Mouse (Mus musculus) heart, embryonic 16.5 days (tissue): ENCODE data around the gene Chpt1. TPM values are rescaled to one million over a fixed set of nuclear protein-coding genes. Genes with fewer than 3 reads are reported as not detected.

Source experiments
- ATAC-seq: fragments of 200-750 bp; cut with Nextera tagmentation; replicated peaks from 2 replicates; pipeline ENCODE4 v1.8.0; 2017; ENCODE audit warnings: moderate number of reproducible peaks; ENCODE audit not compliant: insufficient read depth, low FRiP score; ENCODE audit errors: extremely low read depth
- H3K27ac ChIP-seq: fragments of 300-500 bp; sonication (generic); 2 replicates; pipeline ENCODE4 v1.5.1; 2014; ENCODE audit warnings: mild to moderate bottlenecking, low read length, control low read depth, moderate library complexity
- H3K27me3 ChIP-seq: fragments of 300-500 bp; sonication (generic); 2 replicates; pipeline ENCODE4 v1.6.1; 2014; ENCODE audit warnings: low read length, mixed read lengths; ENCODE audit not compliant: control insufficient read depth, insufficient read depth
- H3K36me3 ChIP-seq: fragments of 300-500 bp; sonication (generic); 2 replicates; pipeline ENCODE4 v1.6.1; 2014; ENCODE audit not compliant: control insufficient read depth, insufficient read depth
- H3K4me1 ChIP-seq: fragments of 300-500 bp; sonication (generic); 2 replicates; pipeline ENCODE4 v1.6.1; 2014; ENCODE audit warnings: low read length, mixed read lengths; ENCODE audit not compliant: control insufficient read depth, insufficient read depth
- H3K4me2 ChIP-seq: fragments of 300-500 bp; sonication (generic); 2 replicates; pipeline ENCODE4 v1.6.1; 2014; ENCODE audit warnings: low read depth, mild to moderate bottlenecking, control low read depth, low read length
- H3K4me3 ChIP-seq: fragments of 300-500 bp; sonication (generic); 2 replicates; pipeline ENCODE4 v1.5.1; 2014; ENCODE audit warnings: mild to moderate bottlenecking, control low read depth, low read length
- H3K9ac ChIP-seq: fragments of 300-500 bp; sonication (generic); 2 replicates; pipeline ENCODE4 v1.6.1; 2014; ENCODE audit warnings: low read length, control low read depth
- H3K9me3 ChIP-seq: fragments of 300-500 bp; sonication (generic); replicated peaks from 2 replicates; pipeline ENCODE4 v1.6.1; 2016; ENCODE audit warnings: low read length; ENCODE audit not compliant: control insufficient read depth
- WGBS: fragments of 180-500 bp; shearing (Covaris S2); extraction: QIAGEN DNeasy Blood & Tissue Kit; methylation state at CpG from one replicate; pipeline ENCODE4 v1.1.7; 2014; 5-methylcytosine and 5-hydroxymethylcytosine counted together
- polyA plus RNA-seq: library from polyadenylated mRNA; unstranded; fragments of >200 nt; fragmentation: Nextera tagmentation; extraction: Ambion mirVana; gene quantifications from 2 replicates; pipeline ENCODE4 v1.2.1, GENCODE M21; 2015

Chpt1 gene
- polyA plus RNA-seq, 1 experiment from 2014 or later, result 20.0 TPM

DNA sequence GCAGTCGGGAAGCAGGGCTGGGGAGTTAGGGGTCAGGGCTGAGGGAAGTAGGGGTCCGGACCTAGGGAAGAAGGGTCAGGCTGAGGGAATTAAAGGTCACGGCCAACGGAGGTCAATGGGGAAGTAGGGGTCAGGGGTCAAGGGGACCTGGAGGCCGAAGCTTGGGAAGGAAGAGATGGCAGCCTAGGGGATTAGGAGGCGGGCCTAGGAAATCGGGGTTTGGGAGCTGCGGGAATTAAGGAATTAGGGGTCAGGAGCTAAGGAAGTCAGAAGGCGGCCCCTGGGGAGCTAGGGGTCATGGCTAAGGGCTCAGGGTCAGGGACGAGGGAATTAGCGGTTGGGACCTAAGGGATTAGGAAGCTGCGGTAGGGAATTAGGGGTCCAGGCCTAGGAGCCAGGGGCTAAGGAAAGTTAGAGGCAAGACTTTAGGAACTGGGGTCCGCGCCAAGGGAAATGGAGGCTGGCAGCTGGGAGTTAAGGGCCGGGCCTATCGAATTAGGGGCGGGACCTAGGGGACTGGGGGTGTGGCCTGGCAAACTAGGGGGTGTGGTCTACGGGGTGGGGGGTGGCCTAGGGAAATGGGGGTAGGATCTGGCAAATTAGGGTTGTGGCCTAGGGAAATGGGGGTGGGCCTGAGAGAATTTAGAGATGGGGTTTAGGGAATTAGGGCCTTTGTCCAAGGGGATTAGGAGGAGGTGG is 43.6 kb downstream of the Chpt1 start:
- no peak for ATAC-seq
- H3K27ac ChIP-seq, result no peak overlapping the region
- WGBS, result 69% methylated on average over 18 of the region's 18 CpGs
- H3K9me3 ChIP-seq, result no peaks in the 10 kb centered on the region
- H3K36me3 ChIP-seq, result no peaks in the 10 kb centered on the region
- no peak overlapping the region for H3K4me3 ChIP-seq
- H3K27me3 ChIP-seq, result no peaks in the 10 kb centered on the region
- H3K4me2 ChIP-seq, result no peak overlapping the region
- no peak overlapping the region for H3K9ac ChIP-seq
- H3K4me1 ChIP-seq, result no peaks in the 10 kb centered on the region

DNA sequence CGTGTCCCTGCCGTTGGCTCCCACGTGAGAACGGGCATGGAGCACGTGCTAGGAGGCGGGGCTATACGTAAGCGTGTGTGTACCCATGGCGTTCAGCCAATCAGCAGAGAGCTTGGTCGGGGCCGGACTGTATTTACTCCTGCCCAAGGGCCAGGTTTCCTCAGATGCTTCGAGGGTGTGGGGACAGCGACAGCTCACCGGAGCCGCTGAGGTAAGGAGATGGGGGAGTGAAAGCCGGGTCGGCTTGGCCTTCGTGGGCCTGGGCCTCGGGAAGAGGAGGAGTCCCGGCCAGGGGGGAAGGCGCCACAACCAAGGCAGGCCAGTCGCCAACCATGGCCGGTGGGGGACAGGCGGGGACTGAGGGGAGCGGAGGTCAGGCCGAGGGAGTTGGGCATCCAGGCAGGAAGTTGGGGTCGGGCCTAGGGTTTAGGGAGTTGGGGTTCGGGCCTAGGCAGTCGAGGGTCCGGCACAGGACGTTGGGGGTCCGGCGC is 44.3 kb downstream of the Chpt1 start, which contains the start of gene Sycp3:
Sycp3 (plus strand) TSS at position 68 of the 491 bp plus-strand sequence.
- no peak within 1 kb of the TSS for H3K27ac ChIP-seq
- H3K4me1 ChIP-seq, result no peaks in the 10 kb centered on the region
- no peak within 1 kb of the TSS for H3K4me2 ChIP-seq
- H3K9ac ChIP-seq, result no peak within 1 kb of the TSS
- H3K9me3 ChIP-seq, result no peaks in the 10 kb centered on the region
- no peak for ATAC-seq
- H3K4me3 ChIP-seq, result no peak within 1 kb of the TSS
- WGBS, result 71% methylated on average over 33 of the region's 33 CpGs
- H3K27me3 ChIP-seq, result no peaks in the 10 kb centered on the region
- no peaks in the 10 kb centered on the region for H3K36me3 ChIP-seq

DNA sequence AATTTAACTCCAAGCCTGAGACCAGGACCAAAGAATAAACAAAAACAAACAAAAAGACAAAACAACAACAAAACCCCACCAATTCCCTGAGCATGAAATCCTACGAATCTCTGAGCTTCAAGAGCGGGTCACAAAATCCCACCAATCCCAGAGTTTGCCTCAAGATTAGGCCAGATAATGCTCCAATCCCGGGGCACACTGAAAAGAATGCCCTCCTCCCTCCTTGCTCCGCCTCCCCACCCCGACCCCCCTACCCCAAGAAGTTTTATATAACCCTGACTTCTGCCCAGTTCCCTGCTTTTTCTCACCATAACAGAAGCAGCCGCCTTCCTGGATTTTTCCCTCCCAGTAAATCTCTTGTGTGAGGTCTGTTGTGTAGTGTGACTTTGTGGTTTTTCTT is 46.1 kb downstream of the Chpt1 start:
- no peak for ATAC-seq
- no peak overlapping the region for H3K4me3 ChIP-seq
- no peak overlapping the region for H3K4me2 ChIP-seq

DNA sequence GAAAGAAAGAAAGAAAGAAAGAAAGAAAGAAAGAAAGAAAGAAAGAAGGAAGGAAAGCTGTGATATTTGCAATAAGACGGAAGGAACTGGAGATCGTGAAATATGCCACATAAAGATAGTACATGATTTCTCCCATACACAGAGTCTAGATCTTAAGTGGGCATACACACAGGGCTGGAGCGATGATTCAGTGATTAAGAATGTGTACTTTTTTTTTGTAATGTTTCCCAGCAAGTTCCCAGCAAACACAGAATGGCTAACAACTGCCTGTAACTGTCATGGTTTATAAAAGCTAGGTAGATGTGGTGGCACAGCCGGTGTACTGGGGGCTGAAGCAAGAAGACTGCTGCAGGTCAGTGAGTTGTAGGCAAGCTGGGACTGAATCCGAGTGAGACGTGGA is 51.9 kb downstream of the Chpt1 start:
- Histone ChIP-seq H3K4me2 (no peak overlapping the region), H3K9me3 (no peaks in the 10 kb centered on the region)
- WGBS, result 71% methylated on average over 6 of the region's 6 CpGs

More for the DNA sequence above, 46.1 kb downstream of the Chpt1 start:
- 35% methylated on average over 6 of the region's 6 CpGs for WGBS
- Histone ChIP-seq H3K27ac (no peak overlapping the region), H3K36me3 (no peaks in the 10 kb centered on the region), H3K9ac (no peak overlapping the region), H3K4me1 (no peaks in the 10 kb centered on the region), H3K9me3 (no peaks in the 10 kb centered on the region), H3K27me3 (no peaks in the 10 kb centered on the region)

DNA sequence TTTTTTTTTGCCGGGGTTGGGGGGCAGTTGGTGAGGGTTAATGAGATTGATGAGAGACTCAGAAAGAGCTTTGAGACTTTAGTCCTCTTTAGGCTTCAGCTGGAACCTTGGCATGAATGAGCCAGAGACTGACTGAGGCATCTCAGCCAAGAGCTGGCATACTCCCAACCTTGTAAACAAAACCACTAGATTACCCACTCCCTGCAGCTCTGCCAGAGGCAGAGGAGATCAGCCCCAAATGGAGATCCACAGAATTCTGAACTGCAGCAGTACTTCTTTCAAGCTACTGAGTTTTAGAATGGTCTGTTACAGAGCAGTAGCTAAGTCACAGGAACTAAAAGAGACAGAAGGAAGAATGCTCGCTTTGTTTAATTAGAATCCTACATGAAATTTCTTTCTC is 52.7 kb downstream of the Chpt1 start:
- no peak overlapping the region for H3K9ac ChIP-seq
- no peak overlapping the region for H3K27ac ChIP-seq
- H3K27me3 ChIP-seq, result no peaks in the 10 kb centered on the region
- no peak for ATAC-seq
- no peak overlapping the region for H3K4me3 ChIP-seq
- H3K4me1 ChIP-seq, result no peaks in the 10 kb centered on the region; the same call in 1 of the 2 replicates
- no peaks in the 10 kb centered on the region; the same call in 1 of the 2 replicates for H3K36me3 ChIP-seq
- no peaks in the 10 kb centered on the region for H3K9me3 ChIP-seq
- no peak overlapping the region for H3K4me2 ChIP-seq
- WGBS, result 70% methylated on average over 2 of the region's 2 CpGs

More for the DNA sequence above, 51.9 kb downstream of the Chpt1 start:
- no peaks in the 10 kb centered on the region; the same call in 1 of the 2 replicates for H3K36me3 ChIP-seq
- no peak overlapping the region for H3K9ac ChIP-seq
- H3K4me1 ChIP-seq, result no peaks in the 10 kb centered on the region; the same call in 1 of the 2 replicates
- no peak overlapping the region for H3K27ac ChIP-seq
- ATAC-seq, result no peak
- no peak overlapping the region for H3K4me3 ChIP-seq
- H3K27me3 ChIP-seq, result no peaks in the 10 kb centered on the region

DNA sequence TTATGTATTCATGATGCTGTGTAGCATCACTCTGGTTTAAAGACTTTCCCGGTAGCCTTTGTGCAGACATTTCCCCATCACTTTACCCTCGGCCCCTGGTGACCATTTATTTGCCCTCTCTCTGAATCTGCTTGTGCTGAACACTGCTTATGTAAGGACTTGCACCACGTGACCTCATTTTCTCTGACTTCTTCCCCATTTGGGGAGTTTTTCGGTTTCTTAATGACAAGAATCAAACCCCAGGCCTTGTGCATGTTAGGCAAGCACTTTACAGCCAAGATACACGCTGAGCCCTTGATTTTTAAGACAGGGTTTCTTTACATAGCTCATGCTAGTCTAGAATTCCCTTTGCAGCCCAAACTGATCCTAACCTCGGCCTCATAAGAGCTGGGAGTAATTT is 62.6 kb downstream of the Chpt1 start:
- Histone ChIP-seq H3K9ac (no peak overlapping the region), H3K27me3 (no peaks in the 10 kb centered on the region), H3K27ac (no peak overlapping the region), H3K36me3 (peaks cover 27% of the 10 kb centered on the region), H3K9me3 (0 out of 2 replicates have a peak, but pooled peaks cover 2% of the 10 kb centered on the region), H3K4me2 (no peak overlapping the region), H3K4me1 (no peaks in the 10 kb centered on the region), H3K4me3 (no peak overlapping the region)
- 82% methylated on average over 6 of the region's 6 CpGs for WGBS
- ATAC-seq, result no peak

DNA sequence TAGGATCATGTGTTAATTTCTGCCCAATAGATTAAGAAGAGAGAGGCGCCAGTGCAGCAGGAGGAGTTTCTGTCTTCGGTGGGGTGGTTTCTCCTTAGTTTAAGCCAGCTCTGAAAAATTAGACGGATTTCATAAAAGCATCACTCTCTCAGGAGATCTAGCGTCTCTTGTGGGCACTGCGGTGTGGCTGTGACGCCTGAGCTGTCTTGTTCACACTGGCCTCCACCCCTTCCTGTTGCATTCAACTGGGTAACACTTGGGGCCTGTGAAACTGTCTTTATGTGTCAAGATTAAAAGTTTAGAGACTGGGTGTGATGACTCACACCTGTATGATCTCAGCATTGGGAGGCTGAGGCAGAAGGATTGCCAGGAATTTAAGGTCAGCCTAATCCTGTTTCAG is 75.9 kb downstream of the Chpt1 start:
- Histone ChIP-seq H3K4me2 (no peak overlapping the region), H3K4me3 (no peak overlapping the region), H3K27ac (no peak overlapping the region), H3K4me1 (no peaks in the 10 kb centered on the region), H3K9ac (no peak overlapping the region), H3K36me3 (peaks cover 11% of the 10 kb centered on the region), H3K9me3 (no peaks in the 10 kb centered on the region), H3K27me3 (no peaks in the 10 kb centered on the region)
- ATAC-seq, result no peak
- WGBS, result 94% methylated on average over 6 of the region's 6 CpGs

DNA sequence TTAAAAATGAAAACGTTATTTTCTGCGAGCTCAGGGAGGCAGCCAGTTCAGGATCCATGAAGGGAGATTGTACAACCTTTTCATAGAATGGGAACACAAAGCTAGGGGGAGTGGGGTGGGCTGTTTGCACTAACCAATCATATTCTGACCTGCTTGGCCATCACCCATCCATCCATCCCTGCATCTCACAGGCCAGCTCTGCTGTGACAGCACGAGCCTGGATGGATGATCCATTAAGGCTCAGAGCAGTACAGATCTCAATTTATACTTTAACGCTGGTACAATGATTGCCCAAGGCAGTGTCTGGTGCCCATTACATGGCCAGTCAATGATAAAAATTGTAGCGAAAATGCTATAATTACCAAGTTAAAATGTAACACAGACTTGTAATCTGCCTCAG is 77.0 kb downstream of the Chpt1 start:
- WGBS, result 53% methylated on average over 5 of the region's 5 CpGs
- no peak overlapping the region for H3K9ac ChIP-seq
- no peak overlapping the region for H3K27ac ChIP-seq
- H3K4me2 ChIP-seq, result no peak overlapping the region
- H3K4me3 ChIP-seq, result no peak overlapping the region
- ATAC-seq, result no peak
- H3K27me3 ChIP-seq, result no peaks in the 10 kb centered on the region
- H3K9me3 ChIP-seq, result no peaks in the 10 kb centered on the region
- H3K4me1 ChIP-seq, result no peaks in the 10 kb centered on the region
- peaks cover 11% of the 10 kb centered on the region for H3K36me3 ChIP-seq

DNA sequence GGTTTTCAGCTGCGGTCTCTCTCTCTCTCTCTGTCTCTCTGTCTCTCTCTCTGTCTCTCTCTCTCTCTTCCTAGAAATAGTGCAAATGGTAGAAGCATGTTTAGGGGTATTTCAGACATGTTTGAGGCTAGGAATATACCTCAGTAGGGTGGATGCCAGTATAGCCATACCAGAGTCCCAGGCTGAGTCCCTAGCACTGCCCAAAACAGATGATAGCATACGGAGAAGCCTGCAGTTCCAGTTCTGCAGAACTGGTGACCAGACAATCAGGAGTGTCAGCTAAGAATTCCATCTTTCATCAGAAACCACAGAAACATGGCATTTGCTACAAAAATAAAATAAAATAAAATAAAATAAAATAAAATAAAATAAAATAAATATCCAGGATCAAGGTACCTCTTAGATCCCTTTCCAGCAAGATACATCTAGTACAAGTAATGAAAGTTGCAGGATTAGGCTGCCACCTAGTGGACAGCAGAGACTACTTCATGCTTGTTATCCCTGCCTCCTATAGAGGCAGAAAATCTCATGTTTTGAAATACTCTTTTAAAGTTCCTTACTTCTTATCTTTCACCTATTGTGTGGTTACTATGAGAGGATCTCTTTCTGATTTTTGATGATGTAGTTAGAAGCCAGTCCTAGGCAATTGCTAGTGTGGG is 77.6 kb downstream of the Chpt1 start:
- Histone ChIP-seq H3K4me1 (no peaks in the 10 kb centered on the region), H3K36me3 (peaks cover 11% of the 10 kb centered on the region), H3K4me3 (no peak overlapping the region), H3K9me3 (no peaks in the 10 kb centered on the region), H3K9ac (no peak overlapping the region), H3K4me2 (no peak overlapping the region), H3K27ac (no peak overlapping the region), H3K27me3 (no peaks in the 10 kb centered on the region)
- ATAC-seq, result no peak
- 90% methylated on average over 2 of the region's 2 CpGs for WGBS
